Mouse (Mus musculus) liver, embryonic 13.5 days (tissue): ENCODE measurements around the gene Yars. TPM values are rescaled to one million over a fixed set of nuclear protein-coding genes. Genes with fewer than 3 reads are reported as not detected.

Source experiments
- ATAC-seq: fragments of 200-750 bp; cut with Nextera tagmentation; 2 replicates; pipeline ENCODE4 v1.8.0; 2017; ENCODE audit warnings: low read depth, mild to moderate bottlenecking, moderate number of reproducible peaks, moderate library complexity
- DNase-seq: peaks from one replicate; pipeline ENCODE4 v3.0.0; 2022
- H3K27ac ChIP-seq: fragments of 300-500 bp; sonication (generic); 2 replicates; pipeline ENCODE4 v1.5.1; 2015; ENCODE audit warnings: moderate library complexity, mild to moderate bottlenecking, inconsistent platforms
- H3K27me3 ChIP-seq: fragments of 300-500 bp; sonication (generic); 2 replicates; pipeline ENCODE4 v1.6.1; 2015; ENCODE audit warnings: mild to moderate bottlenecking, inconsistent platforms
- H3K36me3 ChIP-seq: fragments of 300-500 bp; sonication (generic); 2 replicates; pipeline ENCODE4 v1.6.1; 2015; ENCODE audit warnings: mild to moderate bottlenecking, inconsistent platforms
- H3K4me1 ChIP-seq: fragments of 300-500 bp; sonication (generic); replicated peaks from 2 replicates; pipeline ENCODE4 v1.6.1; 2015; ENCODE audit warnings: inconsistent platforms
- H3K4me2 ChIP-seq: fragments of 300-500 bp; sonication (generic); 2 replicates; pipeline ENCODE4 v1.6.1; 2015; ENCODE audit warnings: inconsistent platforms, mild to moderate bottlenecking, moderate library complexity
- H3K4me3 ChIP-seq: fragments of 300-500 bp; sonication (generic); replicated peaks from 2 replicates; pipeline ENCODE4 v1.5.1; 2015; ENCODE audit warnings: mild to moderate bottlenecking, inconsistent platforms
- H3K9ac ChIP-seq: fragments of 300-500 bp; sonication (generic); 2 replicates; pipeline ENCODE4 v1.6.1; 2015; ENCODE audit warnings: mild to moderate bottlenecking, inconsistent platforms
- H3K9me3 ChIP-seq: fragments of 300-500 bp; sonication (generic); replicated peaks from 2 replicates; pipeline ENCODE4 v1.6.1; 2016; ENCODE audit warnings: inconsistent platforms
- WGBS: fragments of 180-500 bp; shearing (Covaris S2); methylation state at CpG from one replicate; pipeline ENCODE4 v1.1.7; 2015; ENCODE audit not compliant: insufficient replicate concordance; 5-methylcytosine and 5-hydroxymethylcytosine counted together
- polyA plus RNA-seq: library from polyadenylated mRNA; unstranded; fragments of >200 nt; fragmentation: Nextera tagmentation; extraction: Ambion mirVana; gene quantifications from 2 replicates; pipeline ENCODE4 v1.2.1, GENCODE M21; 2015

The Yars gene
- polyA plus RNA-seq, 1 experiment from 2014 or later, result 69.9 TPM

- Histone ChIP-seq H3K36me3 (peaks cover 42% of the 10 kb centered on the region), H3K4me1 (peaks cover 19% of the 10 kb centered on the region), H3K4me2 (no peak overlapping the region), H3K27me3 (peaks cover 55% of the 10 kb centered on the region), H3K27ac (no peak overlapping the region), H3K4me3 (no peak overlapping the region), H3K9me3 (no peaks in the 10 kb centered on the region), H3K9ac (no peak overlapping the region)
- ATAC-seq (no peak), DNase-seq (no peak)
- WGBS, result 60% methylated on average over 23 of the region's 23 CpGs
These were observed 31.8 kb downstream of the Yars start for GRCm38 (mm10) chr4:129221097-129222010.

- no peak for ATAC-seq
- no peak for DNase-seq
- Histone ChIP-seq H3K4me3 (no peak overlapping the region), H3K9ac (no peak overlapping the region), H3K27ac (no peak overlapping the region), H3K4me1 (peaks cover 24% of the 10 kb centered on the region), H3K9me3 (no peaks in the 10 kb centered on the region), H3K27me3 (peaks cover 64% of the 10 kb centered on the region), H3K4me2 (no peak overlapping the region), H3K36me3 (peaks cover 33% of the 10 kb centered on the region)
- 57% methylated on average over 31 of the region's 31 CpGs for WGBS
These were observed 32.7 kb downstream of the Yars start for GRCm38 (mm10) chr4:129222019-129222925.

GRCm38 (mm10) chr4:129223421-129224281 is 34.1 kb downstream of the Yars start:
- H3K9me3 ChIP-seq, result no peaks in the 10 kb centered on the region
- peaks cover 19% of the 10 kb centered on the region for H3K36me3 ChIP-seq
- DNase-seq (no peak), ATAC-seq (no peak)
- WGBS, result 31% methylated on average over 55 of the region's 55 CpGs
- peaks cover 78% of the 10 kb centered on the region for H3K27me3 ChIP-seq
- no peak overlapping the region for H3K9ac ChIP-seq
- peak overlapping the region; percentile 28; the same call in 1 of the 2 replicates for H3K4me3 ChIP-seq
- H3K4me2 ChIP-seq, result peak overlapping the region; percentile 43
- H3K4me1 ChIP-seq, result peaks cover 29% of the 10 kb centered on the region
- H3K27ac ChIP-seq, result no peak overlapping the region

GRCm38 (mm10) chr4:129225315-129225714 is 35.8 kb downstream of the Yars start:
- H3K4me2 ChIP-seq, result no peak overlapping the region
- no peaks in the 10 kb centered on the region for H3K9me3 ChIP-seq
- H3K9ac ChIP-seq, result no peak overlapping the region
- DNase-seq, result no peak
- H3K4me3 ChIP-seq, result no peak overlapping the region
- ATAC-seq, result no peak
- no peak overlapping the region for H3K27ac ChIP-seq
- peaks cover 2% of the 10 kb centered on the region for H3K36me3 ChIP-seq
- peaks cover 92% of the 10 kb centered on the region for H3K27me3 ChIP-seq
- peaks cover 32% of the 10 kb centered on the region for H3K4me1 ChIP-seq
- WGBS, result 93% methylated on average over 12 of the region's 12 CpGs

GRCm38 (mm10) chr4:129226441-129226963 is 36.9 kb downstream of the Yars start:
- WGBS, result 31% methylated on average over 5 of the region's 5 CpGs
- Histone ChIP-seq H3K27me3 (peaks cover 90% of the 10 kb centered on the region), H3K4me2 (no peak overlapping the region), H3K27ac (no peak overlapping the region), H3K9me3 (no peaks in the 10 kb centered on the region), H3K4me3 (no peak overlapping the region), H3K36me3 (no peaks in the 10 kb centered on the region), H3K9ac (no peak overlapping the region), H3K4me1 (peaks cover 39% of the 10 kb centered on the region)
- no peak for ATAC-seq
- DNase-seq, result no peak

GRCm38 (mm10) chr4:129227170-129227984 is 37.8 kb downstream of the Yars start:
- WGBS, result 22% methylated on average over 22 of the region's 22 CpGs
- H3K27me3 ChIP-seq, result peaks cover 86% of the 10 kb centered on the region

GRCm38 (mm10) chr4:129227985-129228381 is 38.4 kb downstream of the Yars start:
- ATAC-seq (no peak), DNase-seq (no peak)
- Histone ChIP-seq H3K27ac (no peak overlapping the region), H3K27me3 (peaks cover 83% of the 10 kb centered on the region), H3K4me2 (peak overlapping the region; percentile 23; the same call in 1 of the 2 replicates), H3K9ac (no peak overlapping the region), H3K9me3 (no peaks in the 10 kb centered on the region), H3K4me1 (peaks cover 49% of the 10 kb centered on the region), H3K36me3 (no peaks in the 10 kb centered on the region), H3K4me3 (no peak overlapping the region)
- whole genome bisulfite sequencing, result 47% methylated on average over 8 of the region's 8 CpGs

More at GRCm38 (mm10) chr4:129227170-129227984, 37.8 kb downstream of the Yars start:
- Histone ChIP-seq H3K4me1 (peaks cover 43% of the 10 kb centered on the region), H3K36me3 (no peaks in the 10 kb centered on the region), H3K9me3 (no peaks in the 10 kb centered on the region), H3K4me3 (no peak overlapping the region), H3K9ac (no peak overlapping the region), H3K27ac (no peak overlapping the region), H3K4me2 (peak overlapping the region; percentile 23; the same call in 1 of the 2 replicates)
- no peak for ATAC-seq
- no peak for DNase-seq

- Histone ChIP-seq H3K4me3 (no peak overlapping the region), H3K9ac (no peak overlapping the region), H3K36me3 (no peaks in the 10 kb centered on the region), H3K27ac (0 out of 2 replicates have a peak overlapping the region, but pooled peaks have one; percentile 21), H3K4me1 (peaks cover 65% of the 10 kb centered on the region), H3K4me2 (peak overlapping the region; percentile 42), H3K9me3 (no peaks in the 10 kb centered on the region), H3K27me3 (peaks cover 53% of the 10 kb centered on the region)
- WGBS, result 47% methylated on average over 8 of the region's 8 CpGs
- DNase-seq, result no peak
- no peak for ATAC-seq
These were observed 41.4 kb downstream of the Yars start for GRCm38 (mm10) chr4:129230926-129231325.

GRCm38 (mm10) chr4:129231594-129232450 is 42.3 kb downstream of the Yars start:
- Histone ChIP-seq H3K27me3 (peaks cover 44% of the 10 kb centered on the region), H3K36me3 (no peaks in the 10 kb centered on the region), H3K4me1 (peaks cover 74% of the 10 kb centered on the region), H3K9ac (peak overlapping the region; percentile 44), H3K4me3 (no peak overlapping the region), H3K27ac (peak overlapping the region; percentile 21; the same call in 1 of the 2 replicates), H3K9me3 (no peaks in the 10 kb centered on the region), H3K4me2 (peak overlapping the region; percentile 42)
- 58% methylated on average over 12 of the region's 12 CpGs for WGBS
- peak; percentile 48 for DNase-seq
- 0 out of 2 replicates have a peak, but pooled peaks have one; percentile 41 for ATAC-seq
